Mouse (Mus musculus) spleen, adult 2 months (tissue): Measurements from ENCODE around the gene Fyn. TPM values are rescaled to one million over a fixed set of nuclear protein-coding genes. Genes with fewer than 3 reads are reported as not detected.

ENCODE experiments used
- DNase-seq, 2 experiments: peaks; one replicate each; pipeline versions ENCODE4 v3.0.0 to v3.0.0-alpha.2; 2012 to 2021; ENCODE audit warnings: low spot score in 2 of 2, low read depth in 1 of 2
- H3K27ac ChIP-seq: fragments of 200-500 bp; 2 replicates; pipeline ENCODE4 v1.5.1; 2012; ENCODE audit warnings: low read length, inconsistent platforms; ENCODE audit not compliant: insufficient read depth
- H3K27me3 ChIP-seq: fragments of 200-500 bp; 2 replicates; pipeline ENCODE4 v1.6.1; 2012; ENCODE audit warnings: mild to moderate bottlenecking, moderate library complexity, low read length, inconsistent platforms; ENCODE audit not compliant: control insufficient read depth, insufficient read depth
- H3K36me3 ChIP-seq: fragments of 200-500 bp; 2 replicates; pipeline ENCODE4 v1.6.1; 2012; ENCODE audit warnings: mild to moderate bottlenecking, low read length, inconsistent platforms; ENCODE audit not compliant: control insufficient read depth, insufficient read depth
- H3K4me1 ChIP-seq: fragments of 200-500 bp; 2 replicates; pipeline ENCODE4 v1.6.1; 2011; ENCODE audit warnings: inconsistent platforms; ENCODE audit not compliant: control insufficient read depth, insufficient read depth, insufficient read length
- H3K4me3 ChIP-seq: fragments of 200-500 bp; 2 replicates; pipeline ENCODE4 v1.5.1; 2011; ENCODE audit warnings: mild to moderate bottlenecking, inconsistent platforms; ENCODE audit not compliant: insufficient read depth, insufficient read length; ENCODE audit errors: extremely low read depth
- CTCF ChIP-seq: fragments of 200-500 bp; IDR thresholded peaks from 2 replicates; pipeline ENCODE4 v1.5.1; 2011; ENCODE audit warnings: mild to moderate bottlenecking, inconsistent platforms; ENCODE audit not compliant: insufficient read depth, insufficient read length, insufficient replicate concordance; ENCODE audit errors: extremely low read depth
- POLR2A ChIP-seq: fragments of 200-500 bp; IDR thresholded peaks from 2 replicates; pipeline ENCODE4 v1.6.1; 2011; ENCODE audit warnings: low read depth, low read length, inconsistent platforms
- WGBS: fragments of 180-500 bp; shearing (Covaris S2); methylation state at CpG from one replicate; pipeline ENCODE4 v1.1.7; 2018; 5-methylcytosine and 5-hydroxymethylcytosine counted together
- polyA plus RNA-seq: library from polyadenylated mRNA; depleted of rRNA; stranded (reverse); fragments of >200 nt; gene quantifications from 2 replicates; pipeline ENCODE4 v1.2.3, GENCODE M21; 2012

Gene Fyn
- polyA plus RNA-seq, 1 experiment, result 38.0 TPM

GRCm38 (mm10) chr10:39450356-39450755 is 81.7 kb downstream of the Fyn start:
- 88% methylated on average over 8 of the region's 8 CpGs for WGBS
- Histone ChIP-seq H3K4me1 (peaks cover 8% of the 10 kb centered on the region; the same call in 1 of the 2 replicates), H3K36me3 (no peaks in the 10 kb centered on the region), H3K27ac (no peak overlapping the region), H3K4me3 (no peak overlapping the region), H3K27me3 (no peaks in the 10 kb centered on the region)
- no peak for DNase-seq
- TF ChIP-seq CTCF, result no peak
- no peak for TF ChIP-seq POLR2A

- H3K36me3 ChIP-seq, result no peaks in the 10 kb centered on the region
- H3K27me3 ChIP-seq, result no peaks in the 10 kb centered on the region
- H3K4me3 ChIP-seq, result no peak overlapping the region
- WGBS, result 76% methylated on average over 6 of the region's 6 CpGs
- TF ChIP-seq CTCF (no peak), POLR2A (no peak)
- no peak overlapping the region for H3K27ac ChIP-seq
- H3K4me1 ChIP-seq, result peaks cover 14% of the 10 kb centered on the region; the same call in 1 of the 2 replicates
- DNase-seq, result no peak
Measured at GRCm38 (mm10) chr10:39451065-39451464, 82.4 kb downstream of the Fyn start.

GRCm38 (mm10) chr10:39451918-39452624 is 83.4 kb downstream of the Fyn start:
- Histone ChIP-seq H3K36me3 (no peaks in the 10 kb centered on the region), H3K4me1 (peaks cover 15% of the 10 kb centered on the region; the same call in 1 of the 2 replicates)
- 94% methylated on average over 8 of the region's 8 CpGs for WGBS

GRCm38 (mm10) chr10:39455344-39455743 is 86.7 kb downstream of the Fyn start:
- WGBS, result 69% methylated on average over 4 of the region's 4 CpGs
- no peak overlapping the region for H3K27ac ChIP-seq

More at GRCm38 (mm10) chr10:39451918-39452624, 83.4 kb downstream of the Fyn start:
- H3K27ac ChIP-seq, result no peak overlapping the region
- no peak for DNase-seq
- no peak overlapping the region for H3K4me3 ChIP-seq
- no peak for TF ChIP-seq POLR2A
- no peaks in the 10 kb centered on the region for H3K27me3 ChIP-seq

GRCm38 (mm10) chr10:39455857-39456620 is 87.4 kb downstream of the Fyn start:
- H3K4me3 ChIP-seq, result no peak overlapping the region
- peaks cover 13% of the 10 kb centered on the region; the same call in 1 of the 2 replicates for H3K4me1 ChIP-seq
- TF ChIP-seq POLR2A, result no peak
- 30% methylated on average over 15 of the region's 15 CpGs for WGBS
- H3K27me3 ChIP-seq, result no peaks in the 10 kb centered on the region
- no peaks in the 10 kb centered on the region; the same call in 1 of the 2 replicates for H3K36me3 ChIP-seq
- DNase-seq, result peak in 1 of 2 experiments; percentile 23
- H3K27ac ChIP-seq, result no peak overlapping the region

More at GRCm38 (mm10) chr10:39455344-39455743, 86.7 kb downstream of the Fyn start:
- no peak overlapping the region for H3K4me3 ChIP-seq
- no peak for DNase-seq
- no peaks in the 10 kb centered on the region for H3K27me3 ChIP-seq
- no peaks in the 10 kb centered on the region; the same call in 1 of the 2 replicates for H3K36me3 ChIP-seq
- TF ChIP-seq CTCF (no peak), POLR2A (no peak)
- H3K4me1 ChIP-seq, result peaks cover 13% of the 10 kb centered on the region; the same call in 1 of the 2 replicates

GRCm38 (mm10) chr10:39456776-39457175 is 88.1 kb downstream of the Fyn start:
- Histone ChIP-seq H3K27ac (no peak overlapping the region), H3K4me1 (peaks cover 13% of the 10 kb centered on the region; the same call in 1 of the 2 replicates), H3K36me3 (no peaks in the 10 kb centered on the region; the same call in 1 of the 2 replicates), H3K4me3 (no peak overlapping the region), H3K27me3 (no peaks in the 10 kb centered on the region)
- no peak for DNase-seq
- no peak for TF ChIP-seq CTCF
- TF ChIP-seq POLR2A, result no peak
- WGBS, result 87% methylated on average over 6 of the region's 6 CpGs
